Comparison of ENCODE assay signal across 7 mouse cellular contexts in genomic region chr5:33019426-33019821, GRCm38 (mm10). TPM values are rescaled to one million over a fixed set of nuclear protein-coding genes. Genes with fewer than 3 reads are reported as not detected.
A peak's percentile ranks its signal among the peaks of the same experiment; 100 is the strongest.
DNase-seq lines count a peak whose midpoint lies in the region; ATAC-seq and TF ChIP-seq lines count a peak whose summit lies in the region.

No protein-coding gene starts in this region.

- H3K4me1 ChIP-seq in neural tube, embryonic 11.5 days (ENCODE audit: control insufficient read depth, insufficient read depth, low read length) = peaks cover 7% of the 10 kb centered on the region
- H3K4me1 ChIP-seq in embryonic facial prominence, embryonic 14.5 days (ENCODE audit: control insufficient read depth, insufficient read depth, low read length) = peaks cover 17% of the 10 kb centered on the region
- H3K4me1 ChIP-seq in intestine, postnatal 0 days (replicated peaks; ENCODE audit: control insufficient read depth, insufficient read depth, low read length) = 0 out of 2 replicates have a peak, but pooled peaks cover 4% of the 10 kb centered on the region
- peaks cover 47% of the 10 kb centered on the region for H3K4me1 ChIP-seq in neural tube, embryonic 14.5 days (ENCODE audit: control insufficient read depth, insufficient read depth, low read length)

- no peaks in the 10 kb centered on the region for H3K36me3 ChIP-seq in neural tube, embryonic 11.5 days (ENCODE audit: control insufficient read depth, insufficient read depth, low read length)
- H3K36me3 ChIP-seq in embryonic facial prominence, embryonic 14.5 days (ENCODE audit: control insufficient read depth, insufficient read depth, low read length) = peaks cover 31% of the 10 kb centered on the region
- H3K36me3 ChIP-seq in intestine, postnatal 0 days (ENCODE audit: control insufficient read depth, insufficient read depth) = no peaks in the 10 kb centered on the region; the same call in 1 of the 2 replicates
- H3K36me3 ChIP-seq in neural tube, embryonic 14.5 days (ENCODE audit: control insufficient read depth, insufficient read depth, low read length) = peaks cover 3% of the 10 kb centered on the region; the same call in 1 of the 2 replicates

- peak overlapping the region; percentile 87 for H3K9ac ChIP-seq in neural tube, embryonic 11.5 days (ENCODE audit: low read length)
- H3K9ac ChIP-seq in embryonic facial prominence, embryonic 14.5 days (ENCODE audit: low read depth, low read length) = peak overlapping the region; percentile 97
- peak overlapping the region; percentile 92 for H3K9ac ChIP-seq in intestine, postnatal 0 days (ENCODE audit: low read depth, low read length)
- H3K9ac ChIP-seq in neural tube, embryonic 14.5 days (replicated peaks; ENCODE audit: low read depth, low read length) = peak overlapping the region; percentile 97

- H3K9me3 ChIP-seq in neural tube, embryonic 11.5 days (ENCODE audit: control insufficient read depth, low read length) = no peaks in the 10 kb centered on the region
- no peaks in the 10 kb centered on the region for H3K9me3 ChIP-seq in embryonic facial prominence, embryonic 14.5 days (ENCODE audit: control insufficient read depth, low read length)
- H3K9me3 ChIP-seq in intestine, postnatal 0 days (ENCODE audit: control insufficient read depth) = no peaks in the 10 kb centered on the region
- H3K9me3 ChIP-seq in neural tube, embryonic 14.5 days (ENCODE audit: control insufficient read depth, low read length) = no peaks in the 10 kb centered on the region

- no peaks in the 10 kb centered on the region for H3K27me3 ChIP-seq in neural tube, embryonic 11.5 days (ENCODE audit: control insufficient read depth, insufficient read depth, low read length)
- no peaks in the 10 kb centered on the region for H3K27me3 ChIP-seq in embryonic facial prominence, embryonic 14.5 days (replicated peaks; ENCODE audit: control insufficient read depth, insufficient read depth, low read length)
- no peaks in the 10 kb centered on the region for H3K27me3 ChIP-seq in intestine, postnatal 0 days (replicated peaks; ENCODE audit: control insufficient read depth, insufficient read depth, low read length)
- H3K27me3 ChIP-seq in neural tube, embryonic 14.5 days (ENCODE audit: control insufficient read depth, insufficient read depth, low read length) = no peaks in the 10 kb centered on the region

- TF ChIP-seq CTCF in intestine, postnatal 0 days (IDR thresholded peaks at IDR 0.05; ENCODE audit: low read depth) = no peak

- 0% methylated on average over 12 of the region's 12 CpGs for WGBS in neural tube, embryonic 11.5 days
- 0% methylated on average over 11 of the region's 12 CpGs for WGBS in embryonic facial prominence, embryonic 14.5 days
- whole genome bisulfite sequencing in intestine, postnatal 0 days = under 1% methylated on average over 12 of the region's 12 CpGs
- 1% methylated on average over 12 of the region's 12 CpGs for WGBS in neural tube, embryonic 14.5 days

- peak overlapping the region; percentile 73 for H3K4me2 ChIP-seq in neural tube, embryonic 11.5 days (ENCODE audit: low read depth)
- peak overlapping the region; percentile 76 for H3K4me2 ChIP-seq in embryonic facial prominence, embryonic 14.5 days (ENCODE audit: low read depth, low read length)
- peak overlapping the region; percentile 88 for H3K4me2 ChIP-seq in intestine, postnatal 0 days (replicated peaks; ENCODE audit: low read depth)
- peak overlapping the region; percentile 87 for H3K4me2 ChIP-seq in neural tube, embryonic 14.5 days (ENCODE audit: low read depth, low read length)

- no peak for DNase-seq in neural tube, embryonic 11.5 days (ENCODE audit: low spot score)
- DNase-seq in neural tube, embryonic 10.5 days (ENCODE audit: extremely low spot score, low spot score) = no peak
- DNase-seq in embryonic facial prominence, embryonic 14.5 days (ENCODE audit: low spot score) = no peak
- DNase-seq in layer of hippocampus, adult 11-12 months (ENCODE audit: low spot score) = no peak
- DNase-seq in kidney, postnatal 36 days = no peak

- ATAC-seq in neural tube, embryonic 11.5 days (ENCODE audit: insufficient read depth, low FRiP score, low TSS enrichment) = no peak
- ATAC-seq in embryonic facial prominence, embryonic 14.5 days (ENCODE audit: low read depth) = no peak
- no peak for ATAC-seq in intestine, postnatal 0 days
- no peak for ATAC-seq in neural tube, embryonic 14.5 days (ENCODE audit: low read depth)

- peak overlapping the region; percentile 98 for H3K27ac ChIP-seq in neural tube, embryonic 11.5 days (ENCODE audit: low read depth, low read length)
- peak overlapping the region; percentile 100 for H3K27ac ChIP-seq in embryonic facial prominence, embryonic 14.5 days (replicated peaks; ENCODE audit: low read depth, low read length)
- H3K27ac ChIP-seq in intestine, postnatal 0 days (ENCODE audit: low read depth, low read length) = peak overlapping the region; percentile 97
- H3K27ac ChIP-seq in neural tube, embryonic 14.5 days (ENCODE audit: low read depth, low read length) = peak overlapping the region; percentile 99

- peak overlapping the region; percentile 82 for H3K4me3 ChIP-seq in neural tube, embryonic 11.5 days (ENCODE audit: low read depth, low read length)
- H3K4me3 ChIP-seq in embryonic facial prominence, embryonic 14.5 days (ENCODE audit: low read depth, low read length) = peak overlapping the region; percentile 90
- peak overlapping the region; percentile 76 for H3K4me3 ChIP-seq in intestine, postnatal 0 days (ENCODE audit: low read depth, low read length)
- H3K4me3 ChIP-seq in neural tube, embryonic 14.5 days (ENCODE audit: low read depth, low read length) = peak overlapping the region; percentile 86

RNA-seq across cellular contexts. Expression of gene Ywhah, which starts 0.8 kb away (rescaled TPM):
- 483 and 486 TPM in 2 replicates for polyA plus RNA-seq in neural tube, embryonic 11.5 days (2014; fragmentation: Nextera tagmentation; extraction: Ambion mirVana)
- polyA plus RNA-seq in embryonic facial prominence, embryonic 14.5 days (2014; fragmentation: Nextera tagmentation; extraction: Ambion mirVana) = 395 and 410 TPM in 2 replicates
- polyA plus RNA-seq in intestine, postnatal 0 days (2015; fragmentation: Nextera tagmentation; extraction: Ambion mirVana) = 253 and 260 TPM in 2 replicates
- 776 and 794 TPM in 2 replicates for polyA plus RNA-seq in neural tube, embryonic 14.5 days (2014; fragmentation: Nextera tagmentation; extraction: Ambion mirVana)
